Mouse (Mus musculus): Measurements from ENCODE around the gene Slc22a3.

Gene Slc22a3

GRCm38 (mm10) chr17:12409346-12409944 is 98.1 kb downstream of the Slc22a3 start:
- DNase-seq (ENCODE audit: low spot score in 2 of 2): no peak

- no peak for DNase-seq (ENCODE audit: low spot score in 2 of 2)
Observed at GRCm38 (mm10) chr17:12403420-12403819, 104.1 kb downstream of the Slc22a3 start.

GRCm38 (mm10) chr17:12396163-12396677 is 111.3 kb downstream of the Slc22a3 start:
- DNase-seq (ENCODE audit: low spot score in 2 of 2): no peak

GRCm38 (mm10) chr17:12388239-12388638 is 119.3 kb downstream of the Slc22a3 start:
- DNase-seq (ENCODE audit: low spot score in 2 of 2): no peak

- DNase-seq (ENCODE audit: low spot score in 2 of 2): no peak
Observed at GRCm38 (mm10) chr17:12387781-12388180, 119.7 kb downstream of the Slc22a3 start.

GRCm38 (mm10) chr17:12385049-12385794 is 122.3 kb downstream of the Slc22a3 start:
- DNase-seq (ENCODE audit: low spot score in 2 of 2): no peak

GRCm38 (mm10) chr17:12382531-12382930 is 125.0 kb downstream of the Slc22a3 start:
- DNase-seq (ENCODE audit: low spot score in 2 of 2): no peak

GRCm38 (mm10) chr17:12381579-12381978 is 125.9 kb downstream of the Slc22a3 start:
- DNase-seq (ENCODE audit: low spot score in 2 of 2): no peak

GRCm38 (mm10) chr17:12380287-12380686 is 127.2 kb downstream of the Slc22a3 start:
- no peak for DNase-seq (ENCODE audit: low spot score in 2 of 2)

- no peak for DNase-seq (ENCODE audit: low spot score in 2 of 2)
Observed at GRCm38 (mm10) chr17:12377981-12378705, 129.4 kb downstream of the Slc22a3 start, which contains the start of gene Plg. Gene Plg (plus strand): TSS chr17:12378608.

- no peak for DNase-seq (ENCODE audit: low spot score in 2 of 2)
Observed at GRCm38 (mm10) chr17:12373601-12374144, 133.8 kb downstream of the Slc22a3 start.

GRCm38 (mm10) chr17:12372021-12372420 is 135.5 kb downstream of the Slc22a3 start:
- DNase-seq (ENCODE audit: low spot score in 2 of 2): peak; percentile 48 to 65

- DNase-seq (ENCODE audit: low spot score in 2 of 2): no peak
Observed at GRCm38 (mm10) chr17:12371310-12371925, 136.1 kb downstream of the Slc22a3 start.

GRCm38 (mm10) chr17:12370289-12370688 is 137.2 kb downstream of the Slc22a3 start:
- no peak for DNase-seq (ENCODE audit: low spot score in 2 of 2)

GRCm38 (mm10) chr17:12369393-12369792 is 138.1 kb downstream of the Slc22a3 start:
- no peak for DNase-seq (ENCODE audit: low spot score in 2 of 2)

Data from urinary bladder, postnatal 36 days (tissue).